Mouse (Mus musculus) midbrain, postnatal 0 days (tissue): ENCODE data around the gene Scn4b. TPM values are rescaled to one million over a fixed set of nuclear protein-coding genes. Genes with fewer than 3 reads are reported as not detected.

Experiments used
- ATAC-seq: fragments of 200-750 bp; cut with Nextera tagmentation; 2 replicates; pipeline ENCODE4 v1.8.0; 2017; ENCODE audit warnings: moderate number of reproducible peaks, mild to moderate bottlenecking, moderate TSS enrichment, moderate library complexity; ENCODE audit not compliant: low FRiP score
- DNase-seq: peaks from one replicate; pipeline ENCODE4 v3.0.0-alpha.2; 2015; ENCODE audit warnings: low spot score
- H3K27ac ChIP-seq: fragments of 300-500 bp; sonication (generic); 2 replicates; pipeline ENCODE4 v1.5.1; 2014; ENCODE audit warnings: low read depth, mild to moderate bottlenecking, low read length, mixed read lengths
- H3K27me3 ChIP-seq: fragments of 300-500 bp; sonication (generic); 2 replicates; pipeline ENCODE4 v1.6.1; 2014; ENCODE audit warnings: low read length, control low read depth, mixed read lengths; ENCODE audit not compliant: insufficient read depth
- H3K36me3 ChIP-seq: fragments of 300-500 bp; sonication (generic); 2 replicates; pipeline ENCODE4 v1.6.1; 2014; ENCODE audit warnings: low read length, control low read depth, mixed read lengths; ENCODE audit not compliant: insufficient read depth
- H3K4me1 ChIP-seq: fragments of 300-500 bp; sonication (generic); 2 replicates; pipeline ENCODE4 v1.6.1; 2014; ENCODE audit warnings: mild to moderate bottlenecking, control low read depth, antibody characterized with exemption, low read length, mixed read lengths; ENCODE audit not compliant: insufficient read depth
- H3K4me2 ChIP-seq: fragments of 300-500 bp; sonication (generic); 2 replicates; pipeline ENCODE4 v1.6.1; 2014; ENCODE audit warnings: low read depth, mild to moderate bottlenecking, low read length, mixed read lengths; ENCODE audit not compliant: poor library complexity, severe bottlenecking
- H3K4me3 ChIP-seq: fragments of 300-500 bp; sonication (generic); 2 replicates; pipeline ENCODE4 v1.5.1; 2014; ENCODE audit warnings: low read depth, mild to moderate bottlenecking, low read length, moderate library complexity
- H3K9ac ChIP-seq: fragments of 300-500 bp; sonication (generic); replicated peaks from 2 replicates; pipeline ENCODE4 v1.6.1; 2014; ENCODE audit warnings: mild to moderate bottlenecking, low read length, moderate library complexity, mixed read lengths; ENCODE audit not compliant: poor library complexity, severe bottlenecking
- H3K9me3 ChIP-seq: fragments of 300-500 bp; sonication (generic); 2 replicates; pipeline ENCODE4 v1.6.1; 2016; ENCODE audit warnings: low read length, control low read depth
- CTCF ChIP-seq: IDR thresholded peaks from 2 replicates; pipeline ENCODE4 v1.5.1; 2016; ENCODE audit warnings: antibody characterized with exemption, mild to moderate bottlenecking
- WGBS: fragments of 180-500 bp; shearing (Covaris S2); extraction: QIAGEN DNeasy Blood & Tissue Kit; methylation state at CpG from one replicate; pipeline ENCODE4 v1.1.7; 2014; 5-methylcytosine and 5-hydroxymethylcytosine counted together
- polyA plus RNA-seq: library from polyadenylated mRNA; unstranded; fragments of >200 nt; fragmentation: Nextera tagmentation; extraction: Ambion mirVana; gene quantifications from 2 replicates; pipeline ENCODE4 v1.2.1, GENCODE M21; 2015
- total RNA-seq: library from RNA; depleted of rRNA; stranded (reverse); fragments of >200 nt; gene quantifications from 2 replicates; pipeline ENCODE4 v1.2.3, GENCODE M21; 2014; rRNA removed

Gene Scn4b
- total RNA-seq: 0.61 and 0.93 TPM in 2 replicates
- polyA plus RNA-seq: 0.31 and 0.37 TPM in 2 replicates

DNA sequence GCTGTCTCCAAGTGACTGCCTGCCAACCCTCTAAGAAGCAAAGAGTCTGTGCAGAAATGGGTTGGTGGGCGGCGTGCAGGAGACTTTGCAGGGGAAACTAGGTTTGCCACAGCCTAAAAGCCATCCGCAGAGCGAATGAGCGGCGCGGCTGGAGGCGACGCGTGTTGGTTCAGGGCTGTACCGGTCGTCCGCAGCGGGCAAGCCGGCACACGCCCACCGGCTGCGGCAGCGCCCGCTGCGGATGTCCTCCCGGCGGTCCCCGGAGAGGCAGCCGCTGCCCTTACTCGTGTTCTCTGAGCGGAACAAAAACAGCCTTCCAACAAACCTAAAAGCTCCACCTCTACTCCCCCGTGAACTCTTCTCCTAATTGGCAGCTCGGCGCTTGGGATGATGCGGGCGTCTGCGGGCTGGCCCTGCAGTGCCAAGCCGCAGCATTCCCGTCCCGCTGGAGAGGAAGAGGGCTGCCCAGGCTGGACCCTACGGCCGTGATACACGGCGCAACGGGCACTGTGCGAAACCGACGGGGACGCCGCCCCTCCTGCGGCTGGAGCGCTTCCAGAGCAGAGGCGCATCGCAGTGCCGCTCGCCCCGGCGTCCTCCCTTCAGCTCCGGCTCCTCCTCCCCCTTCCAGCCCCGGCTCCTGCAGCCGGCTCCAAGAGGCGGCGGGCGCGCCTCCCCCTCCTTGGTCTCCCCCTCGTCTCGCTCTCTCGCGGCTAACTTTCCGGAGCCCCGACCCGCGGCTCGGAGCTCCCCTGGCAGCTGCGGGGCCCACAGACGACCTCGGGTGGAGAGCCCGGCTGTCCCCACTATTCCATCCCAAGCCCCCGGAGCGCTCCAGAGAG, at the start of gene Scn4b:
TSS of gene Scn4b (plus strand) at position 205 of the 842 bp plus-strand sequence.
- ATAC-seq: no peak
- Histone ChIP-seq H3K4me3 (peak within 1 kb of the TSS; percentile 48), H3K4me2 (peak within 1 kb of the TSS; percentile 86), H3K36me3 (no peaks in the 10 kb centered on the region), H3K9ac (peak within 1 kb of the TSS; percentile 33; the same call in 1 of the 2 replicates), H3K27ac (no peak within 1 kb of the TSS), H3K27me3 (peaks cover 65% of the 10 kb centered on the region), H3K9me3 (no peaks in the 10 kb centered on the region), H3K4me1 (peaks cover 8% of the 10 kb centered on the region; the same call in 1 of the 2 replicates)
- TF ChIP-seq CTCF: no peak
- no peak for DNase-seq
- WGBS: under 1% methylated on average over 72 of the region's 76 CpGs

DNA sequence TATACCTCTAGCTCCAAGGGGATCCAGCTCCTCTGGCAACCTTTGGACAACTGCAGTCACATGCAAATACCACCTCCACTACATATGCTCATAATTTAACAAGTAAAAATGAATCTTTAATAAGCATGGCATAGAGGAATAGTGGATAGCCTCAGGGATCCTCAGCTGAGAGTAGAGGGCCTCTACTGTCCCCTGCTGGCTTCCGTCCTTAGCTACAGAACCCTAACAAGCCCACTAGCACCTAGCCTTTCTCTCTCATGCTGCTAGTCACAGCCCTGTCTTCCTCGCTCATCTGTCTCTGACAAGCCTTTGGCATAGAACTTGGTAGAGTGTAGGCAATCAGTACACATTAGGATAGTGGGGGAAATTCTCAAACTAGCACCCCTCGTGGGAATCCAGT, 47.4 kb upstream of the Scn4b start:
- H3K9ac ChIP-seq: no peak overlapping the region
- no peaks in the 10 kb centered on the region for H3K4me1 ChIP-seq
- no peak overlapping the region for H3K27ac ChIP-seq
- H3K4me3 ChIP-seq: no peak overlapping the region
- WGBS: 66% methylated on average over 3 of the region's 3 CpGs
- DNase-seq (no peak), ATAC-seq (no peak)
- no peak overlapping the region for H3K4me2 ChIP-seq
- no peaks in the 10 kb centered on the region for H3K27me3 ChIP-seq
- TF ChIP-seq CTCF: peak; percentile 43
- H3K36me3 ChIP-seq: no peaks in the 10 kb centered on the region
- no peaks in the 10 kb centered on the region for H3K9me3 ChIP-seq

DNA sequence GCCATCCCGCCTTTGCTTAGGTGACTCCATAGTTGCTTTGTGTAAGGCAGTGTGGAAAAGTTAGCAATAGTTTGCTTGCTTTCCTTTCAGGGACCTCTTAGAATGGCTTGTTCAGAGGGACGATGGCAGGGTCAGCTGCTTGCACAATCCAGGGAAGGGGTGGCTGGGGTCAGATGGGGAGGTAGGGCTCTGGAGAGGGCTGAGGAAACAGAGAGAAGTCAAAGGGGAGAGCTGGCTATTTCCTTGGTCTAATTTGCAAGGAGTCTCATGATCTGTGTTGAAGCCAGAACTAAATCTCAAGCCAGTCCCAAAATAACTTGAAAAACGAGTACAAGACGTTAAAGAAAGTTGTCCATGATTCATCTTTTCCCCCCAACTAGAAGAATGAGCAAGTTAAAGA, 45.6 kb upstream of the Scn4b start:
- TF ChIP-seq CTCF: no peak
- no peaks in the 10 kb centered on the region for H3K4me1 ChIP-seq
- WGBS: 71% methylated on average over 4 of the region's 4 CpGs
- H3K27ac ChIP-seq: no peak overlapping the region
- ATAC-seq (no peak), DNase-seq (no peak)
- no peak overlapping the region for H3K4me2 ChIP-seq
- no peaks in the 10 kb centered on the region for H3K36me3 ChIP-seq
- H3K9ac ChIP-seq: no peak overlapping the region
- no peaks in the 10 kb centered on the region for H3K27me3 ChIP-seq
- no peak overlapping the region for H3K4me3 ChIP-seq
- no peaks in the 10 kb centered on the region for H3K9me3 ChIP-seq

DNA sequence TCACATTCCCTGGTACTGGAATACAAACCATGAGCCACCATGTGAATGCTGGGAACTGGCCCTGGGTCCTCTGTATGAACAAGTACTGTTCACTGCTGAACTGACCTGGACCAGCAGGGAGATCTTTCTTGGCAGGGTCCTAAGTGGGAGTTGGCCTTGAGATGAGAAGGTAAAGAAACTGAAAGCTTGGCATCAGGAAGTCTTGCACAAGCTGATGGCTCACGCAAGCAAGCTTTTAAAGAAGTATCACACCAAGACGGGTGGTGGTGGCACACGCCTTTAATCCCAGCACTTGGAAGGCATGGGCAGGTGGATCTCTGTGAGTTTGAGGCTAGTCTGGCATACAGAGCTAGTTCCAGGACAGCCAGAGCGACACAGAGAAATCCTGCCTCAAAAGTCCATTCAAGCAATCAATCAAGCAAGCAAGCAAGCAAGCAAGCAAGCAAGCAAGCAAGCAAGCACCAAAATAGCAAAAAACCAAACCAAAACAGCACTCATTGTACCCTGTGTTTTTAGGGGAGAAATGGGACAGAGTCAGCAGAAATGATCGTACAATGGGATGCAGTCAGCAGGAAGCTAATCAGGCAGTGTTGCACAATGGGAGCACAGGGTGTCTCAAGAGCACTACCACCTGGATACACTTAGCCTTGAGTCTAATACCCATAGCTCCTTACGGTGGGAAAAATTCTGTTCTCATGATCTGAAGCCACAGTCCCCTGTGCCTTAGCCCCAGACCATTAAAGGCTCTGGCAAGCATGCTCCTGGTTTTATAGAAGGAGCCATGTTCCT, 42.9 kb upstream of the Scn4b start:
- Histone ChIP-seq H3K9me3 (no peaks in the 10 kb centered on the region), H3K9ac (no peak overlapping the region), H3K27me3 (no peaks in the 10 kb centered on the region), H3K4me1 (no peaks in the 10 kb centered on the region), H3K4me2 (no peak overlapping the region), H3K36me3 (no peaks in the 10 kb centered on the region), H3K27ac (no peak overlapping the region), H3K4me3 (no peak overlapping the region)
- DNase-seq (no peak), ATAC-seq (no peak)
- WGBS: 76% methylated on average over 6 of the region's 6 CpGs
- no peak for TF ChIP-seq CTCF

DNA sequence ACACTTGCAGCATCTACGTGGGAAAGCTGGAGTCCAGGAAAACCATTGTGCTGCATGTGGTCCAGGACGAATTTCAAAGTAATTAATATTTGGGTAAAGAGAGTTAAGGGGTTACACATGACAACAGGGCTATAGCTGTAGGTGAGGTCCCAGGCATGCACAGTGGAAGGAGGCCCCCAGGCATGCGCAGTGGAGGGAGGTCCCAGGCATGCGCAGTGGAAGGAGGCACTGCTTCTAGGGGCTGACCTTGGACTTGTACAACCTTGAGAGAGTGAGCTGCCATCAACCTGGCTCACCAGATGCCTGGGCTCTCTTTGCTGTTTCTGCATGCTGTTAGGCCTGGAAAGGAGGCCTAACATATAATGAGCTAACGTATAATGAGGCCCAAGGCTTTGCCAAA, 40.3 kb upstream of the Scn4b start:
- ATAC-seq (no peak), DNase-seq (no peak)
- H3K9me3 ChIP-seq: no peaks in the 10 kb centered on the region
- no peak overlapping the region for H3K4me3 ChIP-seq
- WGBS: 88% methylated on average over 5 of the region's 5 CpGs
- no peak overlapping the region for H3K27ac ChIP-seq
- TF ChIP-seq CTCF: no peak
- H3K36me3 ChIP-seq: no peaks in the 10 kb centered on the region
- no peaks in the 10 kb centered on the region for H3K27me3 ChIP-seq
- H3K4me2 ChIP-seq: no peak overlapping the region
- no peaks in the 10 kb centered on the region for H3K4me1 ChIP-seq
- H3K9ac ChIP-seq: no peak overlapping the region

DNA sequence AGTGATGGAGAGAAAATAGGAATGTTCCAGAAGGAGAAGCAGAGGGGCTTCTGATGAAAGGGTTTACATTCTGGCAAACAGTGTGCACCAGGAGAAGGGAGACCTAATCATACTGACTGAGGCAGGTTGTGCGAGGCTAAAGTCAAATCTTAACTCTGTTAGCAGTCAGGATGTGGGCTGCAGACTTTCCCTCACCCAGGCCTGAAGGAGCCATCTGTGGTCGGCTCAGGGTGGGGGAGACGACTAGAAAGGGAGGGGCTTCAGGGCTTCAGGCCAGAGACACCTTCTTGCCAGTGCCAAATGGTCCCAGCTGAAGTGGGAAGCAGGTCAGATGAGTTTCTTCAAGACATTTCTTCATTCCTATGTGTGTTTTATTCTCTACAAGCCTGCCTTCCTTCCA, 39.8 kb upstream of the Scn4b start:
- Histone ChIP-seq H3K4me1 (no peaks in the 10 kb centered on the region), H3K4me2 (no peak overlapping the region), H3K9me3 (no peaks in the 10 kb centered on the region), H3K9ac (no peak overlapping the region), H3K36me3 (no peaks in the 10 kb centered on the region), H3K27ac (no peak overlapping the region), H3K27me3 (no peaks in the 10 kb centered on the region), H3K4me3 (no peak overlapping the region)
- TF ChIP-seq CTCF: no peak
- ATAC-seq: no peak
- WGBS: 45% methylated on average over 3 of the region's 3 CpGs
- no peak for DNase-seq
